Mouse (Mus musculus) kidney, embryonic 14.5 days (tissue): ENCODE results near the gene Zfp280c. TPM values are rescaled to one million over a fixed set of nuclear protein-coding genes. Genes with fewer than 3 reads are reported as not detected.

Experiments used
- ATAC-seq: fragments of 200-750 bp; cut with Nextera tagmentation; 2 replicates; pipeline ENCODE4 v1.8.0; 2017; ENCODE audit warnings: moderate number of reproducible peaks, mild to moderate bottlenecking, moderate TSS enrichment, moderate library complexity; ENCODE audit not compliant: low FRiP score, low TSS enrichment
- H3K27ac ChIP-seq: fragments of 300-500 bp; sonication (generic); 2 replicates; pipeline ENCODE4 v1.5.1; 2014; ENCODE audit warnings: low read depth, mild to moderate bottlenecking, low read length, moderate library complexity, mixed read lengths
- H3K27me3 ChIP-seq: fragments of 300-500 bp; sonication (generic); 2 replicates; pipeline ENCODE4 v1.6.1; 2014; ENCODE audit warnings: mild to moderate bottlenecking, low read length; ENCODE audit not compliant: control insufficient read depth, insufficient read depth
- H3K36me3 ChIP-seq: fragments of 300-500 bp; sonication (generic); 2 replicates; pipeline ENCODE4 v1.6.1; 2014; ENCODE audit warnings: low read length, mixed read lengths; ENCODE audit not compliant: control insufficient read depth, insufficient read depth
- H3K4me1 ChIP-seq: fragments of 300-500 bp; sonication (generic); 2 replicates; pipeline ENCODE4 v1.6.1; 2014; ENCODE audit warnings: low read length, mixed read lengths; ENCODE audit not compliant: control insufficient read depth, insufficient read depth
- H3K4me2 ChIP-seq: fragments of 300-500 bp; sonication (generic); replicated peaks from 2 replicates; pipeline ENCODE4 v1.6.1; 2014; ENCODE audit warnings: low read depth, mild to moderate bottlenecking, low read length
- H3K4me3 ChIP-seq: fragments of 300-500 bp; sonication (generic); 2 replicates; pipeline ENCODE4 v1.5.1; 2014; ENCODE audit warnings: mild to moderate bottlenecking, low read length
- H3K9ac ChIP-seq: fragments of 300-500 bp; sonication (generic); 2 replicates; pipeline ENCODE4 v1.6.1; 2014; ENCODE audit warnings: low read depth, mild to moderate bottlenecking, low read length, moderate library complexity
- H3K9me3 ChIP-seq: fragments of 300-500 bp; sonication (generic); 2 replicates; pipeline ENCODE4 v1.6.1; 2016; ENCODE audit warnings: low read length; ENCODE audit not compliant: control insufficient read depth
- WGBS: fragments of 180-500 bp; shearing (Covaris S2); extraction: QIAGEN DNeasy Blood & Tissue Kit; methylation state at CpG from one replicate; pipeline ENCODE4 v1.1.7; 2014; 5-methylcytosine and 5-hydroxymethylcytosine counted together
- polyA plus RNA-seq: library from polyadenylated mRNA; unstranded; fragments of >200 nt; fragmentation: Nextera tagmentation; extraction: Ambion mirVana; gene quantifications from 2 replicates; pipeline ENCODE4 v1.2.1, GENCODE M21; 2014

The Zfp280c gene
- polyA plus RNA-seq, 1 experiment from 2014 or later = 20.4 TPM

GRCm38 (mm10) chrX:48583332-48583731, 11.0 kb downstream of the Zfp280c start:
- Histone ChIP-seq H3K27me3 (no peaks in the 10 kb centered on the region), H3K36me3 (peaks cover 6% of the 10 kb centered on the region; the same call in 1 of the 2 replicates), H3K9me3 (no peaks in the 10 kb centered on the region), H3K4me3 (no peak overlapping the region), H3K4me2 (no peak overlapping the region), H3K9ac (no peak overlapping the region), H3K27ac (no peak overlapping the region), H3K4me1 (no peaks in the 10 kb centered on the region)
- no peak for ATAC-seq

GRCm38 (mm10) chrX:48532175-48532574, 62.1 kb downstream of the Zfp280c start:
- Histone ChIP-seq H3K4me2 (no peak overlapping the region), H3K27ac (no peak overlapping the region), H3K9me3 (no peaks in the 10 kb centered on the region), H3K4me1 (no peaks in the 10 kb centered on the region), H3K9ac (no peak overlapping the region), H3K27me3 (no peaks in the 10 kb centered on the region), H3K4me3 (no peak overlapping the region), H3K36me3 (no peaks in the 10 kb centered on the region)
- no peak for ATAC-seq
- WGBS = 39% methylated on average over 3 of the region's 3 CpGs

GRCm38 (mm10) chrX:48526435-48526834, 67.9 kb downstream of the Zfp280c start:
- WGBS = 65% methylated on average over 2 of the region's 3 CpGs
- Histone ChIP-seq H3K9ac (no peak overlapping the region), H3K9me3 (no peaks in the 10 kb centered on the region), H3K4me1 (no peaks in the 10 kb centered on the region), H3K27me3 (no peaks in the 10 kb centered on the region), H3K27ac (no peak overlapping the region), H3K4me2 (no peak overlapping the region), H3K4me3 (no peak overlapping the region), H3K36me3 (no peaks in the 10 kb centered on the region)
- no peak for ATAC-seq

- WGBS = 62% methylated on average over 8 of the region's 8 CpGs
- H3K36me3 ChIP-seq = no peaks in the 10 kb centered on the region
- no peak overlapping the region for H3K4me2 ChIP-seq
- no peak overlapping the region for H3K9ac ChIP-seq
- ATAC-seq = no peak
- H3K4me3 ChIP-seq = no peak overlapping the region
- H3K4me1 ChIP-seq = no peaks in the 10 kb centered on the region
- no peaks in the 10 kb centered on the region for H3K27me3 ChIP-seq
- H3K27ac ChIP-seq = no peak overlapping the region
- no peaks in the 10 kb centered on the region for H3K9me3 ChIP-seq
These were observed 68.4 kb downstream of the Zfp280c start for GRCm38 (mm10) chrX:48525866-48526265.

GRCm38 (mm10) chrX:48525332-48525731, 69.0 kb downstream of the Zfp280c start:
- Histone ChIP-seq H3K27ac (no peak overlapping the region), H3K9ac (no peak overlapping the region), H3K4me2 (no peak overlapping the region), H3K27me3 (no peaks in the 10 kb centered on the region), H3K4me3 (no peak overlapping the region), H3K36me3 (no peaks in the 10 kb centered on the region), H3K4me1 (no peaks in the 10 kb centered on the region), H3K9me3 (no peaks in the 10 kb centered on the region)
- ATAC-seq = no peak
- whole genome bisulfite sequencing = 59% methylated on average over 1 of the region's 1 CpGs

GRCm38 (mm10) chrX:48523512-48523911, 70.8 kb downstream of the Zfp280c start:
- H3K9me3 ChIP-seq = no peaks in the 10 kb centered on the region
- no peak overlapping the region for H3K4me3 ChIP-seq
- no peaks in the 10 kb centered on the region for H3K4me1 ChIP-seq
- H3K36me3 ChIP-seq = no peaks in the 10 kb centered on the region
- H3K27ac ChIP-seq = no peak overlapping the region
- ATAC-seq = no peak
- WGBS = 63% methylated on average over 3 of the region's 3 CpGs
- no peak overlapping the region for H3K4me2 ChIP-seq
- H3K9ac ChIP-seq = no peak overlapping the region
- no peaks in the 10 kb centered on the region for H3K27me3 ChIP-seq

- Histone ChIP-seq H3K4me2 (no peak overlapping the region), H3K4me3 (no peak overlapping the region), H3K4me1 (no peaks in the 10 kb centered on the region), H3K27ac (no peak overlapping the region), H3K36me3 (no peaks in the 10 kb centered on the region), H3K9me3 (no peaks in the 10 kb centered on the region), H3K9ac (no peak overlapping the region), H3K27me3 (no peaks in the 10 kb centered on the region)
- no peak for ATAC-seq
- 91% methylated on average over 3 of the region's 3 CpGs for WGBS
These were observed 72.7 kb downstream of the Zfp280c start for GRCm38 (mm10) chrX:48521651-48522050.

- Histone ChIP-seq H3K4me3 (peak overlapping the region; percentile 40), H3K27me3 (no peaks in the 10 kb centered on the region), H3K4me2 (peak overlapping the region; percentile 63), H3K9me3 (no peaks in the 10 kb centered on the region), H3K4me1 (no peaks in the 10 kb centered on the region), H3K36me3 (no peaks in the 10 kb centered on the region), H3K9ac (peak overlapping the region; percentile 47), H3K27ac (no peak overlapping the region)
- 33% methylated on average over 20 of the region's 20 CpGs for WGBS
- ATAC-seq = peak; percentile 51; the same call in 1 of the 2 replicates
These were observed 74.7 kb downstream of the Zfp280c start for GRCm38 (mm10) chrX:48519549-48520085.

GRCm38 (mm10) chrX:48518808-48519548, 75.3 kb downstream of the Zfp280c start, which contains the start of gene Rab33a:
Gene Rab33a (plus strand): TSS chrX:48519285.
- 23% methylated on average over 33 of the region's 33 CpGs for WGBS
- Histone ChIP-seq H3K4me1 (no peaks in the 10 kb centered on the region), H3K27me3 (no peaks in the 10 kb centered on the region), H3K27ac (no peak within 1 kb of the TSS), H3K36me3 (no peaks in the 10 kb centered on the region), H3K4me2 (peak within 1 kb of the TSS; percentile 63), H3K4me3 (peak within 1 kb of the TSS; percentile 40), H3K9me3 (no peaks in the 10 kb centered on the region), H3K9ac (peak within 1 kb of the TSS; percentile 47)
- ATAC-seq = peak; percentile 80
